Mouse (Mus musculus) 3134 (cell line): Measurements from ENCODE around the gene Scnm1.
"Not testable (repeated sequence)": the region's sequence is repeated elsewhere in the genome, so short reads cannot be mapped to it uniquely, and the experiment has no call there.

ENCODE experiments used
- DNase-seq: peaks from one replicate; pipeline ENCODE4 v3.0.0-alpha.2; 2011; ENCODE audit warnings: low spot score; ENCODE audit not compliant: insufficient read length; ENCODE audit errors: extremely low read depth

The Scnm1 gene

GRCm38 (mm10) chr3:95153874-95154273, 20.1 kb upstream of the Scnm1 start:
- no peak for DNase-seq

GRCm38 (mm10) chr3:95147924-95148323, 14.1 kb upstream of the Scnm1 start:
- no peak for DNase-seq

- DNase-seq: peak; percentile 45
Measured at GRCm38 (mm10) chr3:95142617-95143011, 8.8 kb upstream of the Scnm1 start.

GRCm38 (mm10) chr3:95141952-95142616, 8.3 kb upstream of the Scnm1 start, which contains the start of gene Tnfaip8l2:
TSS of gene Tnfaip8l2 (minus strand) at chr3:95142360.
- DNase-seq: no peak

GRCm38 (mm10) chr3:95141474-95141873, 7.7 kb upstream of the Scnm1 start:
- DNase-seq: no peak

GRCm38 (mm10) chr3:95140795-95141194, 7.0 kb upstream of the Scnm1 start:
- DNase-seq: no peak

- no peak for DNase-seq
Measured at GRCm38 (mm10) chr3:95140289-95140595, 6.4 kb upstream of the Scnm1 start.

- no peak for DNase-seq
Measured at GRCm38 (mm10) chr3:95139586-95140288, 5.9 kb upstream of the Scnm1 start.

GRCm38 (mm10) chr3:95136336-95136735, 2.5 kb upstream of the Scnm1 start:
- no peak for DNase-seq

GRCm38 (mm10) chr3:95135433-95136052, 1.7 kb upstream of the Scnm1 start:
- DNase-seq: no peak

- DNase-seq: peak; percentile 41
Measured at GRCm38 (mm10) chr3:95135023-95135422, 1.2 kb upstream of the Scnm1 start.

GRCm38 (mm10) chr3:95134133-95134532, 322 bp upstream of the Scnm1 start:
- DNase-seq: not testable (repeated sequence)

- DNase-seq: no peak
Measured at GRCm38 (mm10) chr3:95133176-95133575, 635 bp downstream of the Scnm1 start.

GRCm38 (mm10) chr3:95132389-95132788, 1.4 kb downstream of the Scnm1 start:
- DNase-seq: not testable (repeated sequence)

GRCm38 (mm10) chr3:95130081-95130480, 3.7 kb downstream of the Scnm1 start:
- DNase-seq: no peak

GRCm38 (mm10) chr3:95129226-95129651, 4.6 kb downstream of the Scnm1 start:
- no peak for DNase-seq

GRCm38 (mm10) chr3:95124972-95125371, 8.8 kb downstream of the Scnm1 start:
- DNase-seq: no peak

GRCm38 (mm10) chr3:95124246-95124645, 9.6 kb downstream of the Scnm1 start, which contains the start of gene Tmod4:
TSS of gene Tmod4 (plus strand) at chr3:95124476.
- DNase-seq: no peak

GRCm38 (mm10) chr3:95121580-95121979, 12.2 kb downstream of the Scnm1 start:
- no peak for DNase-seq

GRCm38 (mm10) chr3:95117751-95118150, 16.1 kb downstream of the Scnm1 start:
- DNase-seq: peak; percentile 49

GRCm38 (mm10) chr3:95112760-95113159, 21.1 kb downstream of the Scnm1 start:
- no peak for DNase-seq
